In genomic region chr7:30194101-30194831, GRCm38 (mm10) we compare ENCODE assay signal across 8 mouse cellular contexts. TPM values are rescaled to one million over a fixed set of nuclear protein-coding genes. Genes with fewer than 3 reads are reported as not detected.
DNase-seq lines count a peak whose midpoint lies in the region; ATAC-seq and TF ChIP-seq lines count a peak whose summit lies in the region.

No protein-coding gene starts in this region.

- peak overlapping the region; percentile 79 for H3K4me3 ChIP-seq in C2C12 (ENCODE audit: insufficient read depth, poor library complexity, severe bottlenecking)
- H3K4me3 ChIP-seq in intestine, postnatal 0 days (ENCODE audit: low read depth, low read length), result peak overlapping the region; percentile 66
- H3K4me3 ChIP-seq in liver, postnatal 0 days (ENCODE audit: low read depth, low read length), result peak overlapping the region; percentile 80

- TF ChIP-seq CTCF in C2C12 (IDR thresholded peaks at IDR 0.05; ENCODE audit: control insufficient read depth, insufficient read depth, insufficient read length), result no peak
- TF ChIP-seq CTCF in intestine, postnatal 0 days (IDR thresholded peaks at IDR 0.05; ENCODE audit: low read depth), result no peak
- TF ChIP-seq CTCF in liver, postnatal 0 days (IDR thresholded peaks at IDR 0.05; ENCODE audit: low read depth), result no peak

- H3K4me2 ChIP-seq in intestine, postnatal 0 days (replicated peaks; ENCODE audit: low read depth), result peak overlapping the region; percentile 86
- H3K4me2 ChIP-seq in liver, postnatal 0 days (ENCODE audit: low read depth, low read length), result peak overlapping the region; percentile 83

- peak overlapping the region; percentile 89 for H3K27ac ChIP-seq in intestine, postnatal 0 days (ENCODE audit: low read depth, low read length)
- H3K27ac ChIP-seq in liver, postnatal 0 days (ENCODE audit: low read depth), result peak overlapping the region; percentile 75

- DNase-seq in 3134 (ENCODE audit: extremely low read depth, insufficient read length, low spot score), result peak; percentile 37
- peak; percentile 79 to 88 for DNase-seq in cerebellum, postnatal 14 days
- DNase-seq in liver, postnatal 0 days, result peak; percentile 39
- DNase-seq in right cerebral cortex, postnatal 10 days (ENCODE audit: low spot score in 2 of 2), result peak; percentile 69 to 71
- DNase-seq in frontal cortex, postnatal 14 days (ENCODE audit: low spot score in 2 of 2), result no peak

- under 1% methylated on average over 26 of the region's 26 CpGs for WGBS in intestine, postnatal 0 days
- WGBS in liver, postnatal 0 days (ENCODE audit: insufficient replicate concordance), result under 1% methylated on average over 26 of the region's 26 CpGs

- H3K9me3 ChIP-seq in intestine, postnatal 0 days (ENCODE audit: control insufficient read depth), result no peaks in the 10 kb centered on the region
- H3K9me3 ChIP-seq in liver, postnatal 0 days (ENCODE audit: low read length), result no peaks in the 10 kb centered on the region

- H3K79me3 ChIP-seq in C2C12 (ENCODE audit: low read depth), result peaks cover 20% of the 10 kb centered on the region

- H3K36me3 ChIP-seq in C2C12 (ENCODE audit: control insufficient read depth, insufficient read depth), result peaks cover 24% of the 10 kb centered on the region
- H3K36me3 ChIP-seq in intestine, postnatal 0 days (ENCODE audit: control insufficient read depth, insufficient read depth), result peaks cover 24% of the 10 kb centered on the region
- H3K36me3 ChIP-seq in liver, postnatal 0 days (replicated peaks; ENCODE audit: insufficient read depth, low read length), result peaks cover 25% of the 10 kb centered on the region

- ATAC-seq in granulocyte monocyte progenitor cell, adult 5-6 weeks (replicated peaks; ENCODE audit: poor library complexity, severe bottlenecking), result peak; percentile 18
- ATAC-seq in intestine, postnatal 0 days, result peak; percentile 28
- peak; percentile 50 for ATAC-seq in liver, postnatal 0 days

- H3K27me3 ChIP-seq in C2C12 (ENCODE audit: control insufficient read depth, insufficient read depth, insufficient read length), result no peaks in the 10 kb centered on the region
- H3K27me3 ChIP-seq in intestine, postnatal 0 days (replicated peaks; ENCODE audit: control insufficient read depth, insufficient read depth, low read length), result no peaks in the 10 kb centered on the region
- H3K27me3 ChIP-seq in liver, postnatal 0 days (ENCODE audit: insufficient read depth, low read length), result no peaks in the 10 kb centered on the region

- no peaks in the 10 kb centered on the region; the same call in 1 of the 2 replicates for H3K4me1 ChIP-seq in intestine, postnatal 0 days (replicated peaks; ENCODE audit: control insufficient read depth, insufficient read depth, low read length)
- H3K4me1 ChIP-seq in liver, postnatal 0 days (ENCODE audit: insufficient read depth), result peaks cover 20% of the 10 kb centered on the region

- peaks cover 32% of the 10 kb centered on the region for H3K79me2 ChIP-seq in C2C12 (ENCODE audit: control insufficient read depth, insufficient read depth)

- H3ac ChIP-seq in C2C12 (ENCODE audit: control insufficient read depth, insufficient read length, low read depth), result peak overlapping the region; percentile 82

- no peak for TF ChIP-seq EP300 in liver, postnatal 0 days (IDR thresholded peaks at IDR 0.05; ENCODE audit: low read depth)

- peak overlapping the region; percentile 68 for H3K9ac ChIP-seq in intestine, postnatal 0 days (ENCODE audit: low read depth, low read length)
- peak overlapping the region; percentile 86 for H3K9ac ChIP-seq in liver, postnatal 0 days (replicated peaks)

TF ChIP-seq in C2C12, 6 proteins besides CTCF, POLR2A, EP300 and RAD21:
- TF ChIP-seq USF1 (IDR thresholded peaks at IDR 0.05; ENCODE audit: low read depth) (no peak), MYOG (IDR thresholded peaks at IDR 0.05; ENCODE audit: control insufficient read depth, extremely low read depth, insufficient read length) (no peak), CEBPB (IDR thresholded peaks at IDR 0.05; ENCODE audit: low read depth) (no peak), MAX (IDR thresholded peaks at IDR 0.05) (no peak)

RNA-seq across cellular contexts. Expression of gene Capns1, which starts 4.3 kb away (rescaled TPM):
- 588 TPM for polyA plus RNA-seq in C2C12 (2012; fragmentation: generic; extraction: Trizol)
- 236 and 240 TPM in 2 replicates for total RNA-seq in granulocyte monocyte progenitor cell, adult 5-6 weeks (2014; fragmentation: Nextera tagmentation)
- 176 and 196 TPM in 2 replicates for total RNA-seq in granulocyte monocyte progenitor cell, adult 5-6 weeks (2017)
- polyA plus RNA-seq in intestine, postnatal 0 days (2015; fragmentation: Nextera tagmentation; extraction: Ambion mirVana), result 85.5 and 87.1 TPM in 2 replicates
- 30.2 and 30.6 TPM in 2 replicates for polyA plus RNA-seq in liver, postnatal 0 days (2015; fragmentation: Nextera tagmentation; extraction: Ambion mirVana)

RNA-seq across cellular contexts. Expression of gene Cox7a1, which starts 10.3 kb away (rescaled TPM):
- 7.9 TPM for polyA plus RNA-seq in C2C12 (2012; fragmentation: generic; extraction: Trizol)
- not detected in 2 replicates for total RNA-seq in granulocyte monocyte progenitor cell, adult 5-6 weeks (2014; fragmentation: Nextera tagmentation)
- total RNA-seq in granulocyte monocyte progenitor cell, adult 5-6 weeks (2017), result 1.5 TPM in 1 of 2 replicates, not detected in the other
- 54.1 and 60.2 TPM in 2 replicates for polyA plus RNA-seq in intestine, postnatal 0 days (2015; fragmentation: Nextera tagmentation; extraction: Ambion mirVana)
- polyA plus RNA-seq in liver, postnatal 0 days (2015; fragmentation: Nextera tagmentation; extraction: Ambion mirVana), result 7.0 and 15.1 TPM in 2 replicates

RNA-seq across cellular contexts. Expression of gene Zfp146, which starts 24.7 kb away (rescaled TPM):
- polyA plus RNA-seq in C2C12 (2012; fragmentation: generic; extraction: Trizol), result 15.8 TPM
- total RNA-seq in granulocyte monocyte progenitor cell, adult 5-6 weeks (2014; fragmentation: Nextera tagmentation), result 52.0 and 61.0 TPM in 2 replicates
- total RNA-seq in granulocyte monocyte progenitor cell, adult 5-6 weeks (2017), result 80.7 and 101 TPM in 2 replicates
- 3.1 and 3.8 TPM in 2 replicates for polyA plus RNA-seq in intestine, postnatal 0 days (2015; fragmentation: Nextera tagmentation; extraction: Ambion mirVana)
- polyA plus RNA-seq in liver, postnatal 0 days (2015; fragmentation: Nextera tagmentation; extraction: Ambion mirVana), result 2.1 and 3.1 TPM in 2 replicates

RNA-seq across cellular contexts. Expression of gene Polr2i, which starts 37.5 kb away (rescaled TPM):
- polyA plus RNA-seq in C2C12 (2012; fragmentation: generic; extraction: Trizol), result 175 TPM
- total RNA-seq in granulocyte monocyte progenitor cell, adult 5-6 weeks (2014; fragmentation: Nextera tagmentation), result 79.3 and 81.3 TPM in 2 replicates
- total RNA-seq in granulocyte monocyte progenitor cell, adult 5-6 weeks (2017), result 62.3 and 79.3 TPM in 2 replicates
- 84.6 and 91.2 TPM in 2 replicates for polyA plus RNA-seq in intestine, postnatal 0 days (2015; fragmentation: Nextera tagmentation; extraction: Ambion mirVana)
- 42.9 and 43.3 TPM in 2 replicates for polyA plus RNA-seq in liver, postnatal 0 days (2015; fragmentation: Nextera tagmentation; extraction: Ambion mirVana)

RNA-seq across cellular contexts. Expression of gene Tbcb, which starts 37.8 kb away (rescaled TPM):
- 180 TPM for polyA plus RNA-seq in C2C12 (2012; fragmentation: generic; extraction: Trizol)
- total RNA-seq in granulocyte monocyte progenitor cell, adult 5-6 weeks (2014; fragmentation: Nextera tagmentation), result 113 and 115 TPM in 2 replicates
- total RNA-seq in granulocyte monocyte progenitor cell, adult 5-6 weeks (2017), result 48.2 and 53.7 TPM in 2 replicates
- polyA plus RNA-seq in intestine, postnatal 0 days (2015; fragmentation: Nextera tagmentation; extraction: Ambion mirVana), result 159 and 160 TPM in 2 replicates
- polyA plus RNA-seq in liver, postnatal 0 days (2015; fragmentation: Nextera tagmentation; extraction: Ambion mirVana), result 41.8 and 42.1 TPM in 2 replicates

Comparison
In these comparisons a context has a peak if more than half of its experiments do, and no peak if none do; other contexts are left out.
1. DNase-seq: peak in 3134 (single experiment), cerebellum, postnatal 14 days (2 of 2), liver, postnatal 0 days (single experiment) and right cerebral cortex, postnatal 10 days (2 of 2); none in frontal cortex, postnatal 14 days (0 of 2).
2. Peak in every context shown above with its lines, with median percentiles within 50 percentile points of each other: H3K4me3 ChIP-seq and ATAC-seq.